Mouse (Mus musculus) testis, postnatal 10 days (tissue): ENCODE results near the gene Gfpt1.
A peak's percentile ranks its signal among the peaks of the same experiment; 100 is the strongest.

ENCODE experiments used
- DNase-seq: peaks from one replicate; pipeline ENCODE4 v3.0.0; 2021; ENCODE audit warnings: low spot score

The Gfpt1 gene

DNA sequence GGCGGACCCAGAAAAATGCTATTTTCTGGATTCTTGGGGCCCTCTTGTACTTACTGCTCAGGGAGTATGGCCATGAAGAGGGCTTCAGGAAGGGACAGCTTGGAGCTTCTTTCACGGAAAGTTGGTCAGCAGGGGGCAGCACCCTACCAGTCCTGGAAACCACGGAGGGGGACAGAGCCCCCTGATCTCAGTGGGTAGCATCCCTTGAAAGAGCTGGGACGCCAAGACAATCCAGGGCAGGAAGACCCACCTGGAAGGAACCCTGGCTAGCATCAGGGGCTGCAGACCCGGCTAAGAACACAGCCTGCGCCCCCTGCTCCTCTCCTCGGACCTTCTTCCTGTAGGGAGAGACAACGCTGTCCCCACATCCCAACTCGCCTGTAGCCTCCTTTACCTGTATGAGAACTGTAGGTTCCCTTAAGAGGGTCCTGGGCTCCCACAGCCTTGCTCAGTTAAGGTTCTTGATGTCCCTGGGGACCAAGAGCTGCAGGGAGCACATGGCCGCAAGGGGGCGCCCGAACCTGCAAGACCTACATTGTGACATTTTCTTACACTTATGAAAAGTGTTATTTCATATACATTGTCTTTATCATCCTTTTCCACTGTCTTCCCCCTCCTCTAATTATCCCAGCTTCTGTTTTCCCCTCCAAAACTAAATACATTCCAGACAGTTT, 58.8 kb downstream of the Gfpt1 start:
- DNase-seq: peak; percentile 96

DNA sequence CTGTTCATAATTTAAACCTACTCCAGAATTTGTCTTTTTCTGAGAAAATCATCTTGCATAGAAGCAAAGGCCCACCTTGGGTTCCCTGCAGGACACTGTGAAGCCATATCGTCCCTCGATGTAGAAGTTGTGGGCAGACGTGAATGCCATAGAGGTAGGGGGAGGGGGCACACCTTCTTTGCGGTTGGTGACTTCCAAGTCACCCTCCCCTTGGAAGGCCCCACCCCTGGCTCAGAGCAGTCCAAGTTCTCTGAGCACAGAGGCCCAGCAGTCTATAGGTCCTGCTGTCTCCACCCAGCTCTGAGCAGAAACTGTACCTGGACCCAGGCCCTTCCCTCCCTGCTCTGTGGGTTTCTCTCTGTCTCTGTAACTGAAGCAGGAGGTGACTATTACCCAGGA, 59.3 kb downstream of the Gfpt1 start:
- DNase-seq: no peak

DNA sequence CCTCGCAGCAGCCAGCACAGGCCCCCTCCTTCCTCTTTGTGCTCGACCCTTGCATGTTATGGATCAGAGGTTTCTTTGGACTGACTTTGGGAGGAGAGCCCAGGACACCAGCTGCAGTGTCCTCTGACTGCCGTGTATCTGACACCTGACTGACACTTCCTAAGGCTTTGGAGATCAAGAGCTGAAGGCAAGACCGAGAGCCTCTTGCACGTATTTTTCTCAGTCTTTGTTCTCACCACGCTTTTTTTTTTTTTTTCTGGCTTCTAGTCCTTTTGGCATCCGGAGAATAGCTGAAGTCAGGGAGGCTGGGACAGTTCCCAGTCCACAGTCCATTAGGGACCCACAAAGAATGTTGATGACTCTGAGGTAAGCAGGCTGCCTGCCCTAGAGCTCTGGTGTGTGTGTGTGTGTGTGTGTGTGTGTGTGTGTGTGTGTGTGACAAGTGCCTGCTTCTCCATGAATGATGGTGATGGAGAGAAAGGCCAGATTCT, 59.8 kb downstream of the Gfpt1 start:
- DNase-seq: no peak

DNA sequence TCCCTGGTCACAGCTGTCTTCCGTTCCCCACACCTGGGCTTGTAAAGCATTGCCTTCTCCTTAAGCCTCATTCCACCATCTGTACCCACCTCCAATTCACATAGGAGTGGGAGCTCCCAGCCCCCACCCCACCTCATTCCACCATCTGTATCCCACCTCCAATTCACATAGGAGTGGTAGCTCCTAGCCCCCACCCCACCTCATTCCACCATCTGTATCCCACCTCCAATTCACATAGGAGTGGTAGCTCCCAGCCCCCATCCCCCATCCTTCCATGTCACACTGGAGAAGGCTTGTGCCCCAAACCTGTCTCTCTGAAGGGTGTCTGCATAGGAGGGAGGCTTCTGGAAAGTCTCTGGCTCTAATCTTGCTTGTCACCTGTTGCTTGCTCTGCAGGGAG, 60.7 kb downstream of the Gfpt1 start:
- no peak for DNase-seq

DNA sequence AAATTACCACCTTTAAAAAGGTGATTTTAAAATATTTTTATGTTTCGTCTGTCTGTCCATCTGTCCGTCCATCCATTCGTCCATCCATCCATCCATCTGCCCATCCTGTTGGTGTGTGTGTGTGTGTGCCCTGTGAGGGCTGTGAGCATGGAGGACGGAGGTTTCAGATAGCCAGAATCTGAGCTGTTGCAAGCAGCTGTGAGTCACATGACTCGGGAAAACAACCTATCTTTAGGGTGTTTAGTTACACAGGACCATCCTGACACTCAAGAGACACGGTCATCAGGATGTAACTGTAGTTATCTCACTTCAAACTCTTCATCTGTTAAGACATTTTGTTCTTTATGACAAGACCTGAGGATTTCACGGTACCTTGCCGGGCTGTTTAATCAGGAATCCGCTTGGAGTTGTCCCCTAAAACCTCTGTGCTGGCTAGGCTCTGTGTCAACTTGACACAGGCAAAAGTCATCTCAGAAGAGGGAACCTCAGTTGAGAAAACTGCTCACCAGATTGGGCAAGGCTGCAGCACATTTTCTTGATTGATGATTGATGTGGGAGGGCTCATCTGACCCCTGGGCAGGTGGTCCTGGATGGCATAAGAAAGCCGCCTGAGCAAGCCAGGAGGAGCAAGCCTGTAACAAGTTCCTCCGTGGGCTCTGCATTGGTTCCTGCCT, 61.6 kb downstream of the Gfpt1 start, which contains the start of gene D6Ertd527e:
Gene D6Ertd527e, plus strand, starts transcription at position 624 of the 674 bp plus-strand sequence.
- DNase-seq: no peak

DNA sequence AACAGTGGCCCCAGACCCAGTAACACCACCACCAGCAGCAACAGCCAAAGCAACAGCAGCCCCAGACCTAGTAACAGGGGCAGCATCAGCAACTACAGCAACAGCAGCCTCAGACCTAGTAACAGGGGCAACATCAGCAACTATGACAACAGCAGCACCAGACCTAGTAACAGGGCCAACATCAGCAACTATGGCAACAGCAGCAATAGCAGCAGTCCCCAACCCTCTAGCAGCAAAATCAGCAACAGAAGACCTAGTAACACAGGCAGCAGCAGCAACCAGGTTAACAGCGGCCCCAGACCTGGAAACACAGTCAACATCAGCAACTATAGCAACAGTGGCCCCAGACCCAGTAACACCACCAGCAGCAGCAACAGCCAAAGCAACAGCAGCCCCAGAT, 68.8 kb downstream of the Gfpt1 start:
- peak; percentile 29 for DNase-seq

DNA sequence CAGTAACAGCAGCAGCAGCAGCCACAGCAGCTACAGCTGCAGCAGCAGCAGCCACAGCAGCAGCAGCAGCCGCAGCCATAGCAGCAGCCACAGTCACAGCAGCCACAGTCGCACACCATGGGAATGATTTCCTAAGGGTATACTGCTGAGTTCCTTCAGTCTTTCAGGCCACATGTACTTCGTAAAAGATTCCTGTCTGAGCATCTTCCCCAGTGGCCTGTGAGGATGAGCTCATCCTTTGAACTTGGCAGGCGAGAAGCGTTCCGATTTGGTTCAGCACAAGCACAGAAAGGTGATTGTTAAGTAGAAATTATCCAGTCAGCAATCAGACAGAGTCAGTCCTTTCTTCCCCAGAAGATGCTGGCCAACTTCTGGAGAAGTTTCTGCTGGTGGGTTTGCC, 69.5 kb downstream of the Gfpt1 start:
- DNase-seq: no peak

DNA sequence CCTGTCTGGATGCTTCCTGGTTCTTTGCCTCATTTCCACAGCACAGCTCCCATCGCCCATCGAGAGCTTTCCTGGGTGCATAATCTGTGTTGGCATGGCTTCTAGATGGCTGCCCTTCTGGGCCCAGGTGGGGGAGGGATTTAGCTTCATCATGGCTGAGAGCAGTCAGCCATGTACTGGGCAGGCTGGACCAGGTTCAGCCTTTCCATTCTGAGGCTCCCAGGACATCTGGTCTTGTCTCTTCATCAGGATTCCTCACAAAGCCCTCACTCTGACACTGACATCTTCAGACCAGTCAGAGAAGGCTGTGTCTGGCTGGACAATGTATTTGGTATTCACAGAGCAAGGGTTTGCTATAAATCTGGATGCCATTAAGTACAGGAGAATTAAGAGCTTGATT, 73.3 kb downstream of the Gfpt1 start:
- DNase-seq: no peak

DNA sequence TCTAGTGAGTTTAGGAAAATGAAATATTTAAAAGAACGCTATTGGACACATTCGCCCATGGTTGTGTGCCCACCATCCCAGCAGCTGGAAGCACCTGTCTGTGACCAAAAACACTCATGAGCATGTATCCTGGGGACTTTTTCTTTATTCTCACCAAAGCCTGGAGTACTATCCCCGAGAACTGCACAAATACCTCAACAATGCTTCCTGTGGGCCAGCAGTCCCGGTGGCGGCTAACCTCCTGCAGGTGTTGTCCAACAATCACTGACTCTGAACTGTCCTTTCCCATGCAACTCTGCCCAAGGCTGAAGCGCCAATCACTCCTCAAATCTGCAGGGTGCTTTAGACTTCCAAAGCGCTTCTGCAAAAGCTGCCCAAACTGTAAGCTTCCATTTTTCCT, 74.0 kb downstream of the Gfpt1 start:
- no peak for DNase-seq

DNA sequence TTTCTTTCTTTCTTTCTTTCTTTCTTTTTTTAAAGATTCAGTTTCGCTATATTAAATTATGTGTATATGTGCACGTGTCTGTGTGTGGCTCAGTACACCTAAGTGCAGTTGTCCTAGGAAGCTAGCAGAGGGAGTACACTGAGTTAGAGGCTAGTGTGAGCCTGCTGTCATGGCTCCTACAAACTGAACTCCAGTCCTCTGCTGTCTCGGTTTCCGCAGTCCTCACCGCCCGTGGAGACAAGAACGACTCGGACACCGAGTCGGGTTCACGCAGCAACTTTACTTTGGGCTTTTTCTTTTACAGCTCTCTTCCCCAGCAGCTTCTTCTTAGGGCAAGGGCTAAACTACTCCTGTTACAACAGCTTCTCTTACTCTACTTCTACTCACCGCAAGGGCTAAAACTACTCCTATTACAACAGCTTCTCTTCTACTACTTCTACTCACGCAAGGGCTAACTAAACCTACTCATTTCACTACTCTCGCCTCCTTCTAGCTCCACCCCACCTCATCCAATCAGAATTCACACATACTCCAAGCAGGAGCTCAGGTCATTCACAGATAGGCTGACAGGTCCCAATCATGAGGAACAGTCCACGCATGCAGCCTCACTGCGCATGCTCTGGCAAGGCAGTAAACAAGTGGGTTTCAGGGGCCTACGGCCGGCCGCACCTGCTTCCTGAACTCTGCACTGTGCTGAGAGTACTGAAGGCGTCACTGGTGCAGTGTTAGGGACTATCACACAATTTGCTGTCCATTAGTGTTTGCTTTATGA, 76.6 kb downstream of the Gfpt1 start:
- DNase-seq: no peak

DNA sequence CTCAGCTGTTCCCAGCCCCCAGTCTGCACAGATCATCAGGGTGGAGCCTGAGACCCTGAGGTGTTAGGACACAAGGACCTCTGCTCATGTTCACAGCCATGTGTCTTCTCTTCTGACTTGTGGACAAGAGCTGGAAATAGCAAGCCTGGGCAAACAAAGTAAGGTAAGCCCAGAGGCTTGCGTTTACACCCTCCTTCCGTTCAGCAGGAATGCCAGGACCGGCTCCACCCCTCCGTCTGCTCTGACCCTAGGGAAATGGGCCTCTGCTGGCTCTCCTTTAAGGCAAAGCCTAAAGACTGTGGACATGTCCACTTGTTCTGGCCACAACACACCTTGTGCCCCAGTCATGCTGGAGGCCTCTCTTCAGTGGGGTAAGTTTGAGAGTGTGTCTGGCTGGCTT, 77.3 kb downstream of the Gfpt1 start:
- no peak for DNase-seq

DNA sequence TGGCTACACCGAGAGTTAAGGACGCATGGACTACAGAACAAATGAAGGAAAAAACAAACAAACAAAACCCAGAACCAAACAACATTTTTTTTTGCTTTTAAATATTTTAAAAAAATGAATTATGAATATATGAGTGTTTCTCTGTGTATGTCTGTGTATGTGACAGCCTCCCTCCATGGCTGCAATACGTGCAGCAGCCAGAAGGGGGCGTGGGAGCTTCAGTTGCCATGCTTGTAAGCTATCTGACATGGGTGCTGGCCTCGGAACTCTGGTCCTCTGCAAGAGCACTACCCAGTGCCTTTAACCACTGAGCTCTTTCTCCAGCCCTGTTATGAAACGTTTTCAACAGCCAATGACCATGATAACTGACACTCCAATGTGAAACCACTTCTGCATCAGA, 78.0 kb downstream of the Gfpt1 start:
- no peak for DNase-seq

DNA sequence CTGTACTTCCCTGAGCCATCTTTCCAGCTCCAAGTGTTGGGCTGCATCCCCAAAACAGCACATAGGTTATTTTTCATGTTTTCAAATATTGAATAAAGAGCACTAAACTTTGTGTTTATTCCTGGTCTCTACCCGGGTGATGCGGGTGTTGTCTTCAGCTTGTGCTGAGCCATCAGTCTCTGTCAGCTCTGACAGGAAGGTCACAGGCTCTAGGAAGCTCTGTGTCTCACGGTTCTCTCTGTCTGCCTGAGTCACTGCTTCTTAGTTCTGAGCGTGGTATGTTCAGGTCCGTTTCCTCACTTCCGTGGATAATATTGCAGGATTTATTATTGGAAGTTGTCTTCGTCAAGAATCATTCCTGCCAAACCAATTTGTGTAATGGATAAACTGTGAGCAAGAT, 79.3 kb downstream of the Gfpt1 start:
- DNase-seq: no peak

DNA sequence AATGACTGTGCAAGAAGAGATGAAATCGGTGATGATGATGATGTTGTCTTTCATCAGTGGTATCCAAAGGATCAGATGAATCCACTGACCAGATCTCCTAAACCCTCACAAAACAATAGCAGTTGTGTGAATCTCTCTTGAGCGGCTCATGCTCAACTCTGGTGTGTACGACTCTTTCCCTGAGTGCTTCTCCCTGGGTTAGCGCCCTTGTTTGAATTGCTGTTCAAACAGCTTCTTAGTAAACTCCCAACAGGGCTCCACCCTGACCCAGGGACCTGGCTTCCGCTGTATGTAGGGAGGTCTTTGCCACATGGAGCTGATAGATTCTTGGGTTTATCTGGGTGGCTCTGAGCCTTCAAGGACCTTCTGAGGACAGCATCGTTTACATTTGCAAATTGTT, 80.8 kb downstream of the Gfpt1 start:
- no peak for DNase-seq

DNA sequence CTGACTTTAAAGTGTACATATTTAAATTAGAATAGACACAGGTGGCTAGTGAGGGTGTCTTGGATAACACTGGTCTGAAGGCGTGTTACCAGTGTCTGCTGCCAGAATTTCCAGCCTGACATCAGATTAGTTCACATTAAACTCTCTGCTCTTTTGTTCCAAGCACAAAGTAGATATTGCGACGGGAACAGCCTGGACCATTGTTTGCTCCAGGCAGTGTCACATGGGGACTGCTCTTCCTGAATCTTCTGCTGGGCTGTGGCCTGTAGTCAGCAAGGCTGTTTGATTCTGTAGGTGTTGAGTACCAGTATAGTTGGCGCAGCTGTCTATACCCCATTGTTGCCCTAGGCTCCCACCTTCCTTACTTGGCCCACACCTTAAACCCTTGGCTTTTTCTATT, 81.3 kb downstream of the Gfpt1 start:
- DNase-seq: no peak

DNA sequence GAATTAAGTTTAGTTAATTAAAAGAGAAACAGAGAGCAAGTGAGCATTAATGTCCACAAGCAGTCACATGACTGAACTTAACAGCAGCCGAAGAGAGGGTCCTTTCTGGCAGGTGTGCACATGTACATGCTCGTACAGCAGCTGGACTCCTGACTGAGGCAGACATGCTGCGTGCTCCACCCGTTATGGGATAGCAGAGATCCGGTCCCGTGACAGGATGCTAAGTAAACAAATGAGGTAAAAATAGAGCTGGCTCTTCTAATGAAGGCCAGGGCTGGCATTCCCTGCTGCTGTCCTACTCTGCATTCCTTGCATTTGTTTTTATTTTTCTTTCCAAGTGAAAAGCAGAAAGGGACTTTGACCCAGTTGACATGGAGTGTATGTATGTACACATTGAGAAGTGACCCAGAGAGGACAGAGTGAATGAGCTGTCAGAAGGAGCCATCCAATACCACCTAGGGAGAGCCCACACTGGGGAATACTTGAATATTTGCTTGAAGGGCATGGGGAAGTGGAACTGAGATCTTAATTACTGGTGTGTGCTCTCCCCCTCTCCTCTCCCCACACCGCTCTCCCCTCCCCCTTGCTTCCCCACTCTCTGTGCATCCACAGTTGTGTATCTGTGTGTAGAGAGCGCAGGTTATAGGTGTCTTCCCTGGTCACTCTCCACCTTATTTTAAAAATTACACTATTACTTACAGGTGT, 84.6 kb downstream of the Gfpt1 start:
- no peak for DNase-seq

DNA sequence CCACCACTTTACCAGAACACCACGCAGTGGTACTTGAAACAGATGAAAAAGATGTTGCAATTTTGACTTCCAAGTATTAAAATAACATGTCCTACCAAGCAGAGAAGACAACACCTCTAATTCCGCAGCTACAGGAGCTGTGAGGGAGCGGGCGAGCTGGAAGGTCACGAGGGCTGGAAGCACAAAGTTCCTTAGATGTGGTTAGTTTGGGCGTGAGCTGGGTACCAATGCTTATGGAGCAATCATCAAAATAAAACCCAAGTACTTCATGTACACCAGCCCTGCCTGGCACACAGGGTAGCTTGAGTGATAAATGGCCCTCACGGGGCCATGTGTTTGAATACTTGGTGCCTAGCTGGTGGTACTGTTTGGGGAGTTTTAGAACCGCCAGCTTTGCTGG, 87.2 kb downstream of the Gfpt1 start:
- no peak for DNase-seq

DNA sequence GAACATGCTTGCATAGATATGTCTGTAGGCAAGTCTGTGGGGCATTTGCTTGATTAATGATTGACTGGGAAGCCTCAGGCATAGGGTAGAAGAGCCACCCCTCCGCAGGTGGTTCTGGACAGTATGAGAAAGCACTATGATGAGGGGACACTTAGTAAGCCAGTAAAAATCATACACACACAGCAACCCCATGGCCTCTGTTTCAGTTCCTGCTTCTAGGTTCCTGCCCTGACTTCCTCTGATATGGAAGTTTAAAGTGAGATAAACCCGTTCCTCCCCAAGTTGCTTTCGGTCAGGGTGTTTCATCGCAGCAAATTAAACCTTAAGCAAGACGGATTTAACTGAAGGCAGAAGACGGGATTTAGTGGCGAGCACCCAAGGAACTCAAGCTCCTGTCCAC, 88.0 kb downstream of the Gfpt1 start:
- DNase-seq: no peak

DNA sequence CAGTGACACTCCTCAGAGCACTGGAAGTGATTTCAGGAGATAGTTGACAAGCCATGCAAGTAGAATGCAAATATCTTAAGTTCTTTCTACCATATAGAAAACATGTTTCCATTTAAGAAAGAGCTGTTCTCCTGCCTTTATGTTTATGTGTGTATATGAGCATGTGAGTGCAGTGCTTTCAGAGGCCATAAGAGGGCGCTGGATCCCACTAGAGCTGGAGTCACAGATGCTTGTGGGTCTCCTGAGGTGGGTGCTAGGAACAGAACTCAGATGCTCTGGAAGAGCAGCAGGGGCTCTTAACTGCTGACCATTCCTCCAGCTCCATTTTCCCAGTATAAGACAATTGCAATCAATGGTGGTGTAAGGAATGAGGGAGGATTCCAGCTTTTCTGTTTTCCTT, 88.4 kb downstream of the Gfpt1 start:
- DNase-seq: no peak

DNA sequence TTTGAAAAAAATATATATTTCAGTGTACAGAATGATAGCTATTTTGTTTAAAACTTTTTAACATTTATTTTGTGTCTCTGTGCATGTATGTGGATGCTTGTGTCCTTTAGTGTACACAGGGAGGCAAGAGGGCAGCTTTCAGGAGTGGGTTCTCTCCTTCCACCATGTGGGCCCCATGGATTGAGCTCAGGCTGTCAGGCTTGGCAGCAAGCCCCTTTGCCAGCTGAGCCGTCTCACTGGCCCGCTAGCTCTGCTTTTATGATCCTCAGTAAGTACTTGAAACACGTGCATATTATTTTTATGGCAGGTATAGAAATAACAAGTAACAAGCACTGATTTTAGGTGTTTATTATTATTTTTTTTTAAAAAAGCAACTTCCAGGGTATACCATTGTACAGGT, 90.9 kb downstream of the Gfpt1 start:
- no peak for DNase-seq

DNA sequence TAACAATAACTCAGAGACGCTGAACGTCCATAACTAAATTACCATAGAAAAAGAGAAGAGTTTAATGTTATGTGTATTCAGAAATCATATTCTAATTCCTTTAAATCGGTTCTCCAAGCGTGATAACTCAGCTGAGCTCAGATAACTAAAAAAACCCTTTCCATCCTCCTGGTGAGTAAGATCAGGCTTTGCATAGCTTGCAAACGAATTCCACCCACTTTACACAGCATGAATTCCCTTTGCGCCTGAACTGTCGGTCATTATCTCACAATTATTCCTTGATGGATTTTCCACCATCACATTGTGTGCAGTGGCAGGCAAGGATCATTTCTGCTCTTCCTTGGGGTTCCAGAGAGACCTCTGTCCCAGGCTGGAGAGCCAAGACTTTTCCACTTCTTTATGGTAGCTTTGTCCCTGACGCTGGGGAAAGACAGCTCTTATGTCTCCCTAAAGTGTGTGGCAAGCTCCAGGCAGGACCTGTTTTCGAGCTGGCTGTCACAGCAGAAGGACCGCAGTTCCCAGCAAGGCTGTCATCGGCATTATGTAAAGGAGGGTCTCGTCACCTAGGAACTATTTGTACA, 91.4 kb downstream of the Gfpt1 start:
- no peak for DNase-seq

DNA sequence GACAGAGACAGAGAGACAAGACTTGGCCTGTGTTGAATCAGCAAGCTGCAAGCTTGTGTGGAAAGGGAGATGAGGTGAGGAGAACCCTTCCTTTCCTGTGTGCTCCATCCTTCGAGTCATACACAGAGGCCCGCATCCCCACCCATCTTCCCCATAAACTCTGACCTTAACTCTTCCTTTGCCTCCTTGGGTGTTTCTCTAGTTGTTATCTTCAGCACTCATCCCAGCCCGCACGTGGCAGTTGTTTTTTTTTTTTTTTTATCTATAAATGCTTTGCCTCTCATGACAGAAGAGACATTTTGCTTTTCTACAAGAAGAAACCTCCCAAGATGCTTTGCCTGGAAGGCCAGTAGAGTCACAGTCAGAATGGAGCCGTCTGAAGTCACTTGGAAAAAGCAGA, 95.8 kb downstream of the Gfpt1 start:
- DNase-seq: no peak
